Mouse (Mus musculus) layer of hippocampus, postnatal 25 days (tissue): Measurements from ENCODE around the gene Txnrd2. TPM values are rescaled to one million over a fixed set of nuclear protein-coding genes. Genes with fewer than 3 reads are reported as not detected.
A peak's percentile ranks its signal among the peaks of the same experiment; 100 is the strongest.

Source experiments
- DNase-seq, 2 experiments: peaks; one replicate each; pipeline ENCODE4 v3.0.0; 2022; ENCODE audit warnings: mixed read lengths in 2 of 2, low spot score in 1 of 2; ENCODE audit errors: extremely low spot score in 1 of 2
- total RNA-seq, 2 experiments: library from RNA; stranded (reverse); gene quantifications; 2 replicates each; pipeline ENCODE4 v1.2.3; 2021

Txnrd2 gene
- total RNA-seq, 2 experiments from 2014 or later = 19.1 to 21.8 TPM

GRCm38 (mm10) chr16:18479667-18480066, 53.5 kb downstream of the Txnrd2 start:
- no peak for DNase-seq

- no peak for DNase-seq
Measured at GRCm38 (mm10) chr16:18480933-18481485, 54.8 kb downstream of the Txnrd2 start.

- no peak for DNase-seq
Measured at GRCm38 (mm10) chr16:18482431-18482830, 56.2 kb downstream of the Txnrd2 start.

- DNase-seq = no peak
Measured at GRCm38 (mm10) chr16:18483839-18484238, 57.7 kb downstream of the Txnrd2 start.

GRCm38 (mm10) chr16:18484386-18484785, 58.2 kb downstream of the Txnrd2 start:
- DNase-seq = no peak

- DNase-seq = no peak
Measured at GRCm38 (mm10) chr16:18484794-18485435, 58.7 kb downstream of the Txnrd2 start.

- DNase-seq = no peak
Measured at GRCm38 (mm10) chr16:18486126-18486525, 59.9 kb downstream of the Txnrd2 start.

GRCm38 (mm10) chr16:18490281-18490680, 64.1 kb downstream of the Txnrd2 start:
- no peak for DNase-seq

GRCm38 (mm10) chr16:18490894-18491293, 64.7 kb downstream of the Txnrd2 start:
- DNase-seq = no peak

GRCm38 (mm10) chr16:18497865-18498515, 71.8 kb downstream of the Txnrd2 start:
- peak in 1 of 2 experiments; percentile 55 for DNase-seq

- DNase-seq = peak; percentile 92 to 95
Measured at GRCm38 (mm10) chr16:18498558-18498990, 72.4 kb downstream of the Txnrd2 start, which contains the start of the genes Gnb1l and Rtl10. TSS of gene Gnb1l (plus strand) at chr16:18498713. TSS of gene Rtl10 (plus strand) at chr16:18498901.

- DNase-seq = peak in 1 of 2 experiments; percentile 23
Measured at GRCm38 (mm10) chr16:18498996-18499395, 72.8 kb downstream of the Txnrd2 start.

- no peak for DNase-seq
Measured at GRCm38 (mm10) chr16:18501531-18501930, 75.3 kb downstream of the Txnrd2 start.

- DNase-seq = no peak
Measured at GRCm38 (mm10) chr16:18503566-18504342, 77.6 kb downstream of the Txnrd2 start.

GRCm38 (mm10) chr16:18506524-18507199, 80.5 kb downstream of the Txnrd2 start:
- no peak for DNase-seq

GRCm38 (mm10) chr16:18507200-18507549, 81.0 kb downstream of the Txnrd2 start:
- DNase-seq = no peak

GRCm38 (mm10) chr16:18511741-18512140, 85.6 kb downstream of the Txnrd2 start:
- DNase-seq = no peak

- DNase-seq = no peak
Measured at GRCm38 (mm10) chr16:18513508-18513907, 87.3 kb downstream of the Txnrd2 start.

GRCm38 (mm10) chr16:18518091-18518490, 91.9 kb downstream of the Txnrd2 start:
- peak in 1 of 2 experiments; percentile 24 for DNase-seq

GRCm38 (mm10) chr16:18523563-18524245, 97.5 kb downstream of the Txnrd2 start:
- no peak for DNase-seq
